Mouse (Mus musculus) CD4-positive, CD25-positive, alpha-beta regulatory T cell, adult 9 weeks (primary cell): Measurements from ENCODE around the gene Marcksl1. TPM values are rescaled to one million over a fixed set of nuclear protein-coding genes. Genes with fewer than 3 reads are reported as not detected.

Source experiments
- polyA plus RNA-seq: library from polyadenylated mRNA; unstranded; fragments of 100-300 nt; shearing (Covaris generic); gene quantifications from one replicate; pipeline ENCODE4 v1.2.1, GENCODE M21; 2017

The Marcksl1 gene
- 6.5 TPM for polyA plus RNA-seq

DNA sequence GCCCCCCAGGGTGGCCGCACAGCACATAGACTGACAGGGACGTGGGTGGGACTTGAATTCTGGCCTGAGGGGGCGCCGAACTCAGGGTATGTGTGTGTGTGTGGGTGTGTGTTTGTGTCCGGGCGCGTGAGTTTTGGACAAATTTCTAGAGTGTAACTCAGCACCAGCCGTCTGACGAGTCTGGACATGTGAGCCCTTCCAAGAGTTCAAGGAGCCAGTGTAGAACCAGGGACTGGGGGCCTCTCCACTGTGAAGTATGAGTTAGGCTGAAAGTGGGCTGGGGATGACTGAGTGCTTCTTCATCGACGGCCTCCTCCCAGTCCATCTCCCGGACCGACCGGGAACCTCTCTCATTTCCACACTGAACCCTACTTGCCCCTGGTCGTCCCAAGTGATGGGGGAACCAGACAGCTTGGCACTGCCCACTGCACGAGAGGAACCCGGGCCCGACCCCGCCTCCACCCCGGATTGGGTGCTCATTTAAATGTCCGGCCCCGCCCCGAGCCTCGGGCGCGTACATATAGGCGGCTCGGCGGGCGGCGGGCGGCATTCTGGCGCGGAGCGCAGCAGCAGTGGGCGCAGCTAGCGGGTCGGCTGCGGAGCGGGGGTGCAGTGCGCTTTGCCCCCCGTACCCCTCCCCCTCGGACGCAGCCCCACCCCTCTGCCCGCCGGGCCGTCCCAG is at the start of gene Marcksl1:
Gene Marcksl1 (plus strand): TSS at position 496 of the 682 bp plus-strand sequence.

DNA sequence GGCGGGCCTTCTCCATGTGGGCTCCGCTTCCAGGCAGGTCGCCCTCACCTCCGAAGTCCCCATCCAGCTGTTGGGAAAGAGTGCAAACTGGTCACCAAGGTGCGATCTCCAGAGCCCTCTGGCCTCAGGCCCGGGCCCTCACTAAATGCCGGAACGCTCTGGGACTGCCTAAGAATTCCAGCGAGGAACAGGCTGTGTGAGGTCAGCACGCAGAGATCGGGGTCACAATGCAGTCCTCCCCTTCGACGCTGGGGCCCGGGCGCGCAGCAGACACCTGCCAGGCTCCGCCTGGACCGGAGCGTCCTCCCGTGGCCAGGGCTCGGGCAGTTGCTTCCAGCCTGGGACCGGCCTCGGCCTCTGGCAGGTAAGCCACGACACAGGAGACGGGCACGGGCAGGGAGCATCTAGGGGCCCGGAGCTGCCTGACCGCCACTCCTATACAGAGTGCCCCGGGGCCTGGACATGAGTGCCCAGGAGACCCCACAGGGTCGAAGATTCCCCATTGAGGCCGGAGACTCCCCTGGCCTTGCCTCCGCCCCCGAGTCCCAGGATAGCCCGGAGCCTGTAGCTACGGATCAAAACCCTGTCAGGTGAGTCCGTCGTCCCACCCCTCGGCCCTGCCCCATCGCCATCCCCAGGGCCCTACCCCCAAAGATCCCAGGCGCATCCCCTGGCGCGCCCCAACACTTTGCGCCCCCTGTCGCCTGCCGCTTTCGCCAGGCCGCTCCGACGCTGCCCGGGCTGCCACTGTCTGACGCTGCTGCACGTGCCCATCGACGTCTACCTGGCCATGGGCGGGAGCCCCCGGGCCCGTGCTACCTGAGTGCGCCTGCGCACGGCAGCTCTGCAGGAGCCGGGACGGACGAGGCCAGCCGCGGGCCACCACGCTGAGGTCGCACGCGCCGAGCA is 22.2 kb upstream of the Marcksl1 start, which contains the start of the genes Tssk3 and Fam229a:
Gene Tssk3 (minus strand): TSS at position 51 of the 909 bp plus-strand sequence.
Gene Fam229a (plus strand): TSS at position 219 of the 909 bp plus-strand sequence.

DNA sequence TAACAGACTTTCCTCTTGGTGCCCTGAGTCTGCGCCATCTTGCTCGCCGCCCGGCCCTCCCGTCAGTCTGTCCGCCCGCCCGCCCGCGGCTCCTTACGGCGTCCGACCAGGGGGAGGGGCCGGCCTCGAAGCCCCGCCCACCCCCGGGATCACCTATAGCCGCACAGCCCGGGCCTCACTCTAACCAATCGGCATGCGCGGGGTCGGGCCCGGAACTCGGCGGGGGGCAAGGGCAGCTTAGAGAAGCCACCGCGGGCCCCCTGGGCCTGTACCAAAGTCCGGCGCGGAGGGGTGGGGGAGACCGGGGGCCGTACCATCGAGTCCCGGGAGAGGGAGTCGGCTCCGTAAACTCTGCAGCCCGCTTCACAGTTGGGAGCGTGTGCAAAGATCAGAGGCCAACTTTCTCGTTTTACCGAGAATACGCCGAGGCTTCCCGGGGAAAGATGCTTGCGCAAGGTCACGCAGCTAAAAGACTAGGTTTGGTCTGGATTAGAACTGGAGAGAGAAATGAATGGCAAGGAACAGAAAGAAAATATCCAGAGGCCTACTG is 29.3 kb downstream of the Marcksl1 start, which contains the start of gene Hdac1:
Gene Hdac1 (minus strand): TSS at position 122 of the 550 bp plus-strand sequence.

Other genes with a start within 250 kb of the Marcksl1 start
- gene Sync, start 226.0 kb upstream of the Marcksl1 start, polyA plus RNA-seq = 0.20 TPM
- 380 TPM for gene Rbbp4, start 178.2 kb upstream of the Marcksl1 start, polyA plus RNA-seq
- 86.8 TPM for gene Zbtb8os, start 177.9 kb upstream of the Marcksl1 start, polyA plus RNA-seq
- 12.3 TPM for gene Zbtb8a, start 135.5 kb upstream of the Marcksl1 start, polyA plus RNA-seq
- gene Zbtb8b, start 72.7 kb upstream of the Marcksl1 start, polyA plus RNA-seq = not detected
- gene Bsdc1, start 52.0 kb upstream of the Marcksl1 start, polyA plus RNA-seq = 44.4 TPM
- not detected for gene Tssk3, start 22.6 kb upstream of the Marcksl1 start, polyA plus RNA-seq
- not detected for gene Fam229a, start 22.4 kb upstream of the Marcksl1 start, polyA plus RNA-seq
- gene Hdac1, start 29.1 kb downstream of the Marcksl1 start, polyA plus RNA-seq = 375 TPM
- 1,699 TPM for gene Lck, start 60.1 kb downstream of the Marcksl1 start, polyA plus RNA-seq
- gene Fam167b, start 65.0 kb downstream of the Marcksl1 start, polyA plus RNA-seq = not detected
- gene Eif3i, start 87.1 kb downstream of the Marcksl1 start, polyA plus RNA-seq = 238 TPM
- gene Tmem234, start 87.1 kb downstream of the Marcksl1 start, polyA plus RNA-seq = 282 TPM
- gene Dcdc2b, start 100.7 kb downstream of the Marcksl1 start, polyA plus RNA-seq = 8.8 TPM
- 43.9 TPM for gene Iqcc, start 105.5 kb downstream of the Marcksl1 start, polyA plus RNA-seq
- gene Ccdc28b, start 110.4 kb downstream of the Marcksl1 start, polyA plus RNA-seq = 49.2 TPM
- gene Txlna, start 127.5 kb downstream of the Marcksl1 start, polyA plus RNA-seq = 88.8 TPM
- 26.1 TPM for gene Kpna6, start 159.2 kb downstream of the Marcksl1 start, polyA plus RNA-seq
- gene Tmem39b, start 183.3 kb downstream of the Marcksl1 start, polyA plus RNA-seq = 25.6 TPM
- gene Khdrbs1, start 228.7 kb downstream of the Marcksl1 start, polyA plus RNA-seq = 30.1 TPM